Mouse (Mus musculus) kidney, adult 9 months (tissue): ENCODE data around the gene Rnf31.

ENCODE experiments used
- DNase-seq: peaks from one replicate; pipeline ENCODE4 v3.0.0; 2022

The Rnf31 gene

GRCm38 (mm10) chr14:55591331-55591891, at the start of gene Rnf31:
Gene Rnf31, plus strand, starts transcription at chr14:55591708.
- peak; percentile 99 for DNase-seq

GRCm38 (mm10) chr14:55542268-55542667, 49.2 kb upstream of the Rnf31 start:
- no peak for DNase-seq

GRCm38 (mm10) chr14:55544334-55544733, 47.2 kb upstream of the Rnf31 start:
- no peak for DNase-seq

GRCm38 (mm10) chr14:55550191-55550590, 41.3 kb upstream of the Rnf31 start:
- no peak for DNase-seq

- DNase-seq, result no peak
Observed at GRCm38 (mm10) chr14:55551347-55551746, 40.2 kb upstream of the Rnf31 start.

GRCm38 (mm10) chr14:55551794-55552193, 39.7 kb upstream of the Rnf31 start:
- DNase-seq, result no peak

GRCm38 (mm10) chr14:55554635-55555034, 36.9 kb upstream of the Rnf31 start:
- DNase-seq, result no peak

GRCm38 (mm10) chr14:55555788-55556187, 35.7 kb upstream of the Rnf31 start:
- no peak for DNase-seq

GRCm38 (mm10) chr14:55557003-55557402, 34.5 kb upstream of the Rnf31 start:
- peak; percentile 95 for DNase-seq

GRCm38 (mm10) chr14:55557587-55557986, 33.9 kb upstream of the Rnf31 start:
- DNase-seq, result peak; percentile 60

GRCm38 (mm10) chr14:55558740-55559448, 32.6 kb upstream of the Rnf31 start:
- DNase-seq, result no peak

GRCm38 (mm10) chr14:55559799-55560201, 31.7 kb upstream of the Rnf31 start, which contains the start of gene Dcaf11:
Gene Dcaf11, plus strand, starts transcription at chr14:55560006.
- peak; percentile 97 for DNase-seq

GRCm38 (mm10) chr14:55560202-55561073, 31.1 kb upstream of the Rnf31 start, which contains the start of gene A730061H03Rik:
Gene A730061H03Rik, minus strand, starts transcription at chr14:55560406.
- DNase-seq, result peak; percentile 99

GRCm38 (mm10) chr14:55561860-55562259, 29.6 kb upstream of the Rnf31 start:
- DNase-seq, result no peak

GRCm38 (mm10) chr14:55563249-55563648, 28.3 kb upstream of the Rnf31 start:
- DNase-seq, result no peak

- no peak for DNase-seq
Observed at GRCm38 (mm10) chr14:55565748-55566147, 25.8 kb upstream of the Rnf31 start.

- peak; percentile 64 for DNase-seq
Observed at GRCm38 (mm10) chr14:55567496-55567895, 24.0 kb upstream of the Rnf31 start.

- no peak for DNase-seq
Observed at GRCm38 (mm10) chr14:55570588-55570987, 20.9 kb upstream of the Rnf31 start.

GRCm38 (mm10) chr14:55571760-55572159, 19.7 kb upstream of the Rnf31 start:
- no peak for DNase-seq

GRCm38 (mm10) chr14:55575302-55575701, 16.2 kb upstream of the Rnf31 start, which contains the start of gene Fitm1:
Gene Fitm1, plus strand, starts transcription at chr14:55575617.
- DNase-seq, result no peak

GRCm38 (mm10) chr14:55575711-55576110, 15.8 kb upstream of the Rnf31 start:
- DNase-seq, result peak; percentile 66

- DNase-seq, result peak; percentile 42
Observed at GRCm38 (mm10) chr14:55576376-55576775, 15.1 kb upstream of the Rnf31 start.
